Mouse (Mus musculus): Measurements from ENCODE around the gene Alkbh6. TPM values are rescaled to one million over a fixed set of nuclear protein-coding genes. Genes with fewer than 3 reads are reported as not detected.

The Alkbh6 gene
- polyA plus RNA-seq, 1 experiment from 2014 or later, result 68.8 TPM

GRCm38 (mm10) chr7:30279951-30280669 lies 28.4 kb upstream of the Alkbh6 start, which contains the start of the genes Thap8 and Wdr62:
Gene Thap8 (plus strand): TSS chr7:30280094.
Gene Wdr62 (minus strand): TSS chr7:30280419.
- Histone ChIP-seq H3K4me1 (ENCODE audit: control insufficient read depth, insufficient read depth, low read length) (peaks cover 7% of the 10 kb centered on the region; the same call in 1 of the 2 replicates), H3K9me3 (ENCODE audit: control insufficient read depth, low read length) (no peaks in the 10 kb centered on the region), H3K27me3 (replicated peaks; ENCODE audit: control insufficient read depth, insufficient read depth, low read length) (no peaks in the 10 kb centered on the region), H3K9ac (ENCODE audit: low read depth, low read length) (peak within 1 kb of the TSS; percentile 73), H3K4me3 (ENCODE audit: low read length) (peak within 1 kb of the TSS; percentile 82), H3K4me2 (ENCODE audit: low read depth, low read length) (peak within 1 kb of the TSS; percentile 93), H3K27ac (ENCODE audit: low read length) (peak within 1 kb of the TSS; percentile 99), H3K36me3 (ENCODE audit: control insufficient read depth, insufficient read depth, low read length) (no peaks in the 10 kb centered on the region)
- WGBS, result under 1% methylated on average over 49 of the region's 49 CpGs
- ATAC-seq, result peak; percentile 97

DNA sequence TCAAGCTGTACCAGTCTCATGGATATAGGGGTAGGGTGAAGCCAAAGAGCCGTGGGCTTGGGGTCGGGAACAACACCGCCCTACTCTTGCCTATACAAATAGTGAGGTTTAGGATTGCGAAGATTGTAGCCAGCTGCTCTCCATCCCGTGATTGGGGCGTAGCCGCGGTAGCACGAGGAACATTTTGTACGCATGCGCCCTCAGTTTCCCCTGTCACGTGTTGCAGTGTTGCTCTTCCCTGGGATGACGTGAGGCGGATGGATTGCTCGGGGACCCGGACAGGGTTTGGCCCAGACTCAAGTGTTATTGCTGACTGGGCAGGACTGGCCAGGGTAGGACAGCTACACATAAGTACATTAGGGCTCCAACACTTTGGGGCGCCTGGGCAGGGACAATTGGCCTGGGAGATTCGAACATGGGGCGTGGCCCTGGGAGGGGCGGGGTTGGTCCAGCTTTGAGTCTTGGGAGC lies 27.8 kb upstream of the Alkbh6 start:
- Histone ChIP-seq H3K36me3 (ENCODE audit: control insufficient read depth, insufficient read depth, low read length) (no peaks in the 10 kb centered on the region), H3K4me2 (ENCODE audit: low read depth, low read length) (peak overlapping the region; percentile 93), H3K27me3 (replicated peaks; ENCODE audit: control insufficient read depth, insufficient read depth, low read length) (no peaks in the 10 kb centered on the region), H3K9ac (ENCODE audit: low read depth, low read length) (peak overlapping the region; percentile 57), H3K9me3 (ENCODE audit: control insufficient read depth, low read length) (no peaks in the 10 kb centered on the region), H3K4me1 (ENCODE audit: control insufficient read depth, insufficient read depth, low read length) (peaks cover 7% of the 10 kb centered on the region; the same call in 1 of the 2 replicates), H3K27ac (ENCODE audit: low read length) (peak overlapping the region; percentile 99), H3K4me3 (ENCODE audit: low read length) (peak overlapping the region; percentile 82)
- under 1% methylated on average over 20 of the region's 20 CpGs for WGBS
- ATAC-seq, result peak; percentile 86

GRCm38 (mm10) chr7:30281522-30281921 lies 27.0 kb upstream of the Alkbh6 start:
- H3K9me3 ChIP-seq (ENCODE audit: control insufficient read depth, low read length), result no peaks in the 10 kb centered on the region
- no peak overlapping the region for H3K4me3 ChIP-seq (ENCODE audit: low read length)
- WGBS, result 66% methylated on average over 4 of the region's 4 CpGs
- no peak overlapping the region for H3K27ac ChIP-seq (ENCODE audit: low read length)
- H3K9ac ChIP-seq (ENCODE audit: low read depth, low read length), result no peak overlapping the region
- no peaks in the 10 kb centered on the region for H3K27me3 ChIP-seq (replicated peaks; ENCODE audit: control insufficient read depth, insufficient read depth, low read length)
- H3K4me2 ChIP-seq (ENCODE audit: low read depth, low read length), result no peak overlapping the region
- peaks cover 7% of the 10 kb centered on the region; the same call in 1 of the 2 replicates for H3K4me1 ChIP-seq (ENCODE audit: control insufficient read depth, insufficient read depth, low read length)
- H3K36me3 ChIP-seq (ENCODE audit: control insufficient read depth, insufficient read depth, low read length), result no peaks in the 10 kb centered on the region
- ATAC-seq, result no peak

GRCm38 (mm10) chr7:30282740-30283139 lies 25.8 kb upstream of the Alkbh6 start:
- Histone ChIP-seq H3K36me3 (ENCODE audit: control insufficient read depth, insufficient read depth, low read length) (no peaks in the 10 kb centered on the region), H3K4me2 (ENCODE audit: low read depth, low read length) (no peak overlapping the region), H3K27me3 (replicated peaks; ENCODE audit: control insufficient read depth, insufficient read depth, low read length) (no peaks in the 10 kb centered on the region), H3K9ac (ENCODE audit: low read depth, low read length) (no peak overlapping the region), H3K4me1 (ENCODE audit: control insufficient read depth, insufficient read depth, low read length) (peaks cover 7% of the 10 kb centered on the region; the same call in 1 of the 2 replicates), H3K27ac (ENCODE audit: low read length) (no peak overlapping the region), H3K9me3 (ENCODE audit: control insufficient read depth, low read length) (no peaks in the 10 kb centered on the region), H3K4me3 (ENCODE audit: low read length) (no peak overlapping the region)
- no peak for ATAC-seq
- WGBS, result 81% methylated on average over 7 of the region's 7 CpGs

- no peaks in the 10 kb centered on the region for H3K36me3 ChIP-seq (ENCODE audit: control insufficient read depth, insufficient read depth, low read length)
- no peak overlapping the region for H3K4me3 ChIP-seq (ENCODE audit: low read length)
- no peaks in the 10 kb centered on the region for H3K9me3 ChIP-seq (ENCODE audit: control insufficient read depth, low read length)
- no peak for ATAC-seq
- 67% methylated on average over 8 of the region's 8 CpGs for WGBS
- H3K4me2 ChIP-seq (ENCODE audit: low read depth, low read length), result no peak overlapping the region
- H3K9ac ChIP-seq (ENCODE audit: low read depth, low read length), result no peak overlapping the region
- H3K4me1 ChIP-seq (ENCODE audit: control insufficient read depth, insufficient read depth, low read length), result 0 out of 2 replicates have a peak, but pooled peaks cover under 1% of the 10 kb centered on the region
- no peaks in the 10 kb centered on the region for H3K27me3 ChIP-seq (replicated peaks; ENCODE audit: control insufficient read depth, insufficient read depth, low read length)
- no peak overlapping the region for H3K27ac ChIP-seq (ENCODE audit: low read length)
These were observed 21.7 kb upstream of the Alkbh6 start for GRCm38 (mm10) chr7:30286701-30287410.

DNA sequence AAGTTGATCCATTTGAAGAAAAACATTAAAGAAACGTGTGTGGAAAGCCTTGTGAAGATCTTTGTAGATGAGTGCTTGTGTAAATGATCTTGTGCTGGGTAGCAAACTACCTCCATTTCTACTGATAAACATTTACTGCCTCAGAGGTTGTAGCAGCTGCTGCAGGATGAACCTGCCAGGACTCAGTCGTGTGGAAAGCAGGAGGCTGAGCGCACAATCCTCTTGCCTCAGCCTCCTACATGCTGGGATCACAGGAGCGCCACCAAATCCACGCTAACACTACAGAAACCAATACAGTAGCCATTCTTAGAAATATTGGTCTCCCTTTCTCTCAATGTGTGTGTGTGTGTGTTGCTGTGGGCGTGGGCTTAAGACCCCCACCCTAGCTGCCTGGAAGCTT lies 20.5 kb upstream of the Alkbh6 start:
- Histone ChIP-seq H3K36me3 (ENCODE audit: control insufficient read depth, insufficient read depth, low read length) (no peaks in the 10 kb centered on the region), H3K27ac (ENCODE audit: low read length) (no peak overlapping the region), H3K4me3 (ENCODE audit: low read length) (no peak overlapping the region), H3K4me2 (ENCODE audit: low read depth, low read length) (no peak overlapping the region), H3K9me3 (ENCODE audit: control insufficient read depth, low read length) (no peaks in the 10 kb centered on the region), H3K27me3 (replicated peaks; ENCODE audit: control insufficient read depth, insufficient read depth, low read length) (no peaks in the 10 kb centered on the region), H3K9ac (ENCODE audit: low read depth, low read length) (no peak overlapping the region), H3K4me1 (ENCODE audit: control insufficient read depth, insufficient read depth, low read length) (0 out of 2 replicates have a peak, but pooled peaks cover 5% of the 10 kb centered on the region)
- no peak for ATAC-seq
- WGBS, result 63% methylated on average over 6 of the region's 6 CpGs

DNA sequence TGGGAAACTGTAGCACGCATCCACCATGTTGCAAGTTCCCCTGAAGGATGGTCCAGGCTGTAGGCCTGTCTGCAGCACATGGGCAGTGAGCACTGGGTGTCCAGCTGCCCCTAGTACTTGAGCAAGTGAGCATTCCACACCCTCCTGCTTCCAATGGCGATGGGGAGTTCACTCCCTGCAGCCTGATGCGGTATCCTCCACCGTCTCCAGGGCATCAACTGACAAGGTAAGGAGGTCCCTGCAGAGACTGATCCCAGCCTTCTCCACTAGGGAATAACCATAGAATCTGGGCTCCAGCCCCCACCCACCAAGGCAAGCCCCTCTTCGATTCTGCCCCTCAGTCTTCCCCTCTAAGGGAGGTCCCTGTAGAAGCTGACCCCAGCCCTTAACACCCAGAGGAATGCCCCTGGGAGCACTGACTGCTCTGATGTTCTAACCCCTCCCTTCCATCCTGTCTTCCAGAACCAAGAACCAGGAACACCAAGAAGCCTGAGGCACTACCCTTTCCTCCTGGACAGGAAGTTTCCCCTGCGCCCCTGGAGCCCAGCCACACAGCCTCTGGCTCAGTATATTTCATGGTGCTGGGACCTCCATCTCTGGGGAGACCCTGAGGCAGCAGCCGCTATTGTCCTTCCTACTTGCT lies 19.3 kb upstream of the Alkbh6 start:
- WGBS, result 68% methylated on average over 7 of the region's 7 CpGs
- no peaks in the 10 kb centered on the region for H3K36me3 ChIP-seq (ENCODE audit: control insufficient read depth, insufficient read depth, low read length)
- H3K27me3 ChIP-seq (replicated peaks; ENCODE audit: control insufficient read depth, insufficient read depth, low read length), result no peaks in the 10 kb centered on the region
- H3K4me3 ChIP-seq (ENCODE audit: low read length), result no peak overlapping the region
- H3K4me2 ChIP-seq (ENCODE audit: low read depth, low read length), result no peak overlapping the region
- 0 out of 2 replicates have a peak, but pooled peaks cover 5% of the 10 kb centered on the region for H3K4me1 ChIP-seq (ENCODE audit: control insufficient read depth, insufficient read depth, low read length)
- no peak overlapping the region for H3K9ac ChIP-seq (ENCODE audit: low read depth, low read length)
- no peaks in the 10 kb centered on the region for H3K9me3 ChIP-seq (ENCODE audit: control insufficient read depth, low read length)
- H3K27ac ChIP-seq (ENCODE audit: low read length), result no peak overlapping the region
- no peak for ATAC-seq

DNA sequence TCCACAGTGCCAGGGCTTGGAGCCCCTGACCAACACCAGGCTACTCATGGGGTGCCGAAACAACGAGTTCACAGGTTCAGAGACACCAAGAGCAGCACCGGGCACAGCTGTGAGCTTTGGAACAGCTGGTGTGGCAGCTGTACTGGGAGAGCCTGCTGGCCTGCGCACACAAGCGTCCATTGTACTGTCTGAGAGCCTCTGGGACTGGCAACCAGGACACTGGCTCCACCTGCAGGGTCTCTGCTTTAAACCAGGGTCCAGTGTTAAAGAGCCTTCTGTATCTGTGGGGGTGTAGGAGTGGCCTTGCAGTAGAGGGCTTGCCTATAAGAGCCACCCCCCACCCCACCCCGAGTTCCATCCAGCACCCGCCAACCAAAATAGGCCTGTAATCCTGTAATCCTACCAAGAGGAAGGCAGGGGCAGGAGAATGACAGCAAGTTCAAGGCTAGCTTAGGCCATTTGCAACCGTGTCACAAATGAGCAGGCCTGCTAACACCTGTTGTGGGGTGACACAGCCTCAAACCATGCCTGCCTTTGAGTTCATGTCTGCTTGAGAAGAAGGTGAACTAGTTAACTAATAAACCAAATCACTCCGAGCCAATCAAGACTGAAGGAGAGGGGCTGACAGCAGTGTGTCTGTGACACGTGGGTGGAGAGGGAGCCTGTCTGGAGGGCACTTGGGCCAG lies 18.7 kb upstream of the Alkbh6 start:
- no peak overlapping the region for H3K9ac ChIP-seq (ENCODE audit: low read depth, low read length)
- no peaks in the 10 kb centered on the region for H3K27me3 ChIP-seq (replicated peaks; ENCODE audit: control insufficient read depth, insufficient read depth, low read length)
- H3K4me1 ChIP-seq (ENCODE audit: control insufficient read depth, insufficient read depth, low read length), result 0 out of 2 replicates have a peak, but pooled peaks cover 5% of the 10 kb centered on the region
- no peak overlapping the region for H3K4me2 ChIP-seq (ENCODE audit: low read depth, low read length)
- no peak overlapping the region for H3K4me3 ChIP-seq (ENCODE audit: low read length)
- no peak overlapping the region for H3K27ac ChIP-seq (ENCODE audit: low read length)
- 66% methylated on average over 10 of the region's 10 CpGs for WGBS
- no peaks in the 10 kb centered on the region for H3K36me3 ChIP-seq (ENCODE audit: control insufficient read depth, insufficient read depth, low read length)
- ATAC-seq, result 0 out of 2 replicates have a peak, but pooled peaks have one; percentile 15
- no peaks in the 10 kb centered on the region for H3K9me3 ChIP-seq (ENCODE audit: control insufficient read depth, low read length)
